Mouse (Mus musculus) heart, postnatal 0 days (tissue): ENCODE measurements around the gene Tmem132c.

Source experiments
- CTCF ChIP-seq: IDR thresholded peaks from 2 replicates; pipeline ENCODE4 v1.5.1; 2016; ENCODE audit warnings: antibody characterized with exemption, control low read depth, low read depth
- EP300 ChIP-seq: IDR thresholded peaks from 2 replicates; pipeline ENCODE4 v1.6.1; 2016; ENCODE audit warnings: antibody characterized with exemption, low read depth

GRCm38 (mm10) chr5:127561086-127561485 lies 319.5 kb downstream of the Tmem132c start:
- TF ChIP-seq CTCF = no peak
- no peak for TF ChIP-seq EP300
